Mouse (Mus musculus) hematopoietic multipotent progenitor cell, adult 10-12 weeks (in vitro differentiated cells): ENCODE data around the gene Gm10309. TPM values are rescaled to one million over a fixed set of nuclear protein-coding genes. Genes with fewer than 3 reads are reported as not detected.

Experiments used
- polyA plus RNA-seq: library from polyadenylated mRNA; stranded (reverse); fragments of >175 nt; gene quantifications from 2 replicates; pipeline ENCODE4 v1.2.3, GENCODE M21; 2012; ENCODE audit warnings: low replicate concordance

The Gm10309 gene
- polyA plus RNA-seq: not detected in 2 replicates

DNA sequence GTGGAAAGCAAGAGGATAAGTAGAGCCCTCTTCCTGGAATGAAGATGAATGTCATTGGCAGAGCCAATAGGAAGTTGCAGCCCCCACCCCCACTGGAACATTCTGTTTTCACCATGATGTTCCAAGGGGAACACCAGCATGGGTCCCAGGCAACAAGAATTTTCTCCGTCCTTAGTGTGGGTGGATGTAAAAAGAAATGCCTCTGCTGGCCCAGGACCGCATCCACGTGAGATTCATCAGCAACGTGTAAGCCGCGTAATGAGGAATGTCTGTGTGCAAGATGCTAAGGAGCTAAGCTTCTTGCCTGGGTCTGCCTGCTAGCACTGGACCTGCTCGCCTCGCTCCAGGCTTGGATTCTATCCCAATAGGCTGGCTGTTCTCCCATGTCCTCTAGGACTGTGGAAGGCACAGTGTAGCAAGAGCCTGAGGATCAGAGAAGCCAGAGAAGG is at the start of gene Gm10309:
Gene Gm10309 (minus strand): TSS at position 50 of the 449 bp plus-strand sequence.

Other genes with a start within 250 kb of the Gm10309 start
- 3.7 and 4.8 TPM in 2 replicates for gene Epas1, start 248.5 kb upstream of the Gm10309 start, polyA plus RNA-seq